Mouse (Mus musculus) granulocyte monocyte progenitor cell, adult 5-6 weeks (primary cell): ENCODE data around the gene Sac3d1. TPM values are rescaled to one million over a fixed set of nuclear protein-coding genes. Genes with fewer than 3 reads are reported as not detected.
"Not testable (repeated sequence)": the region's sequence is repeated elsewhere in the genome, so short reads cannot be mapped to it uniquely, and the experiment has no call there.

Experiments used
- ATAC-seq: replicated peaks from 2 replicates; pipeline ENCODE4 v1.8.0; 2016; ENCODE audit warnings: mild to moderate bottlenecking, moderate TSS enrichment, inconsistent platforms; ENCODE audit not compliant: poor library complexity, severe bottlenecking
- total RNA-seq, 2 experiments: library from RNA; stranded (forward) in 1 of 2; stranded (reverse) in 1 of 2; fragments of 200-712, 200-1000 nt in 1 of 2; fragments of >200 nt in 1 of 2; fragmentation: Nextera tagmentation in 1 of 2; gene quantifications; 2 replicates each; pipeline ENCODE4 v1.2.3; 2014 to 2017

Sac3d1 gene
- total RNA-seq (2014; fragmentation: Nextera tagmentation) (8.5 and 10.2 TPM in 2 replicates), total RNA-seq (2017) (5.9 and 7.2 TPM in 2 replicates)

- ATAC-seq = peak; percentile 83
These were observed at the start of gene Sac3d1 for GRCm38 (mm10) chr19:6117986-6118676. Gene Sac3d1 (minus strand): TSS chr19:6118650.

GRCm38 (mm10) chr19:6166750-6167149 lies 48.3 kb upstream of the Sac3d1 start:
- ATAC-seq = no peak

GRCm38 (mm10) chr19:6163872-6164547 lies 45.6 kb upstream of the Sac3d1 start:
- ATAC-seq = peak; percentile 50

DNA sequence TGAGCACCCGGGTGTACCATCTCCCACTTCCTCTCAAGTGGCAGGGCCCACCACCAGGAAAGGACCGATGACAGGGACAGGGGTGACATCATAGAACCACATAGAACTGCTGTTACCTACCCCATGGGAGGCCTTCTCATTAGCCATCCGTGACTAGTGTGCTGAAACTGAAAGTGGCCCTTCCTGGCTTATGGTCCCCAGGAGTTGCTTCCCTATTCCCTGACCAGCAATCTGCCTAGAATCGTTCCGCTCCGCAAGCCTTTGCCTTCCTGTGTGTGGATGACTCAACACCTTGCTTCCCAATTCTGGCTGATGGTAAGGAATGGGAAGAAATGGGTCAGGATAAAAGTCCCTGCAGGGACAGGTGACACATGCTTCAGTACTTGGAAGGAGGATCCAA lies 38.8 kb upstream of the Sac3d1 start:
- ATAC-seq = peak; percentile 94

DNA sequence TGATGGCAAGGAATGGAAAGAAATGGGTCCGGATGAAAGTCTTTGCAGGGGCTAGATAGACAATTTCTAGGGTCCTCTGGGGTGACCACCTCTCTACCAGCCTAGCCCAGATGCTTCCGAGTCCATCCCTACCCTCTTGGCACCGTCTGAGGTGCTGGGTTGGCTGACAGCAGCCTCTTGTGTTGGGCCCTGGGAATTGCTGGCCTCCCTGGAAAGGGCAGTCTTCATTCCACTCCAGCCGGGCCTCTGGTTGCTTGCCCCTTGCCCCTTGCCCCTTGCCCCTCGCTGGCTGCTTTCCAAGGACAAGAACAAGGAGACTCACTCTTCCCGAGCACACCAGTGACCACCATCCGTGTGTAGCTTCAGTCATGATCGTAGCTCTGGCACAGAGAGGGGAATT lies 37.9 kb upstream of the Sac3d1 start:
- no peak for ATAC-seq

DNA sequence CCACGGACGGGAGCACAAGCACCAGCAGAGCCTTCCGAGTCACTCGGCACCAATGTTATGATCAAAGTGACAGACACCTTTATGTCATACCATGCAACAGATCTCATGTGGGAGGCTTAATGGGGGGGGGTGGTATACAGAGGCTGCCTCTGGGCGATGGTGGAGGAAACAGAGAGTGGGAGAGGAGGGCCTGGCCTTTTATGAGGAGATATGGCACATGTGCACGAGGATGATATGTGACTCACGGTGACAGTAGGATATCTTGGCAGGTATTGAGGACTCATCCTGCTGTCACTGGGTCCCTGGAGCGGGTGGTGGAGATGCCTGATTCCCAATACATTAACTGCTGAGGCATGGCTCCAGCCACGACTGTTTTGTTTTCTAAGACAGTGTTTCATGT lies 36.7 kb upstream of the Sac3d1 start:
- no peak for ATAC-seq

DNA sequence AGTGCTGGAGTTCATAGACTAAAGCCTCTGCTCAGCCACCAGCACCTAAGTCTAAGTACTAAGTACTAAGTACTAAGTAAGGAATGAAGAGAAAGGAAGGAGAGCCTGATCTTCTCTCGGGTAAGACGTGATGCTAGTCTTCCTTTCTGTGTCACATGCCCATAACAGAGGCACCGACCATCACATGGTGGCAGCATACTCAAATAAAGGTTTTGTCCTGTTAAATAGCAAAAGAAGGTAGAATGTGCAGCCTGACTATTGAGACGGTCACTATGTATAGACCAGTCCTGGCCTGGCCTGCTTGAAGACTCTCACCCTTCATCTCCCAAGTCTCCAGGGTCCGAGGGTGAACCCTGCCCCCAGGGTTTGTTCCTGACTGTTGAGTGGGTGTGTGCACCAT lies 26.4 kb upstream of the Sac3d1 start:
- no peak for ATAC-seq

DNA sequence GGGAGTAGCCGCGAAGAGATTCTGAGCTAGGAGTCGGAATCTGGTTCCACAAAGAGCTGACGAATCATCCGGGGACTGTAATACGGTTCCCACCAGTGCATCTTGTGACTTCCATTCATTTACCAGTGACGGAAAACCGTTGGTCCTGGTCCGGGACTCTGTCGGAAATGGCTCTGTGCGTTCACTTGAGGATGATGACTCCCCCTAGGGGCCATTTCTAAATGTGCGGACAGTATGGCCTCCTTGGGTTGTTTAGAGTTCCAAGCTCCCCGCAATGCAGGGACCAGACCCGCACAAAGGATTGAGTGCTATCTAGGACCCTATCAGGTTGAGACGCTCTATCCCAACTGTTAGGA lies 22.9 kb upstream of the Sac3d1 start, which contains the start of gene Arl2:
TSS of gene Arl2 (minus strand) at position 155 of the 356 bp plus-strand sequence.
- peak; percentile 71 for ATAC-seq

- ATAC-seq = peak; percentile 79
These were observed 22.4 kb upstream of the Sac3d1 start, which contains the start of gene Batf2 for GRCm38 (mm10) chr19:6140678-6141393. Gene Batf2 (plus strand): TSS chr19:6140983.

DNA sequence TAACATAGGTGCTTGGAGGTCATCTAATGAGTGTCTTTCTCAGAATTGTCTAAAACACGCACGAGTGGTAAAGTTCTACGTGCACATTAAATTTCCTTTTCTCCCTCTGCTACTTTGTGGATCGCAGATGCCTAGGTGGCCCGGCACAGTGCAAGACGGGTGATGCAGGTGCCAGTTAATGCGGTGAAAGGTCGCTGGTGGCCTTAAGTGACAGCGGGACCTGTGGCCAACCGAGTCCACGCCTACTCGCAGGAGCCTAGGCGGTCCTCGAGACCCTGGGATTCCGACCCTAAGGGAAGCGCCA lies 21.9 kb upstream of the Sac3d1 start:
- peak; percentile 33; the same call in 1 of the 2 replicates for ATAC-seq

DNA sequence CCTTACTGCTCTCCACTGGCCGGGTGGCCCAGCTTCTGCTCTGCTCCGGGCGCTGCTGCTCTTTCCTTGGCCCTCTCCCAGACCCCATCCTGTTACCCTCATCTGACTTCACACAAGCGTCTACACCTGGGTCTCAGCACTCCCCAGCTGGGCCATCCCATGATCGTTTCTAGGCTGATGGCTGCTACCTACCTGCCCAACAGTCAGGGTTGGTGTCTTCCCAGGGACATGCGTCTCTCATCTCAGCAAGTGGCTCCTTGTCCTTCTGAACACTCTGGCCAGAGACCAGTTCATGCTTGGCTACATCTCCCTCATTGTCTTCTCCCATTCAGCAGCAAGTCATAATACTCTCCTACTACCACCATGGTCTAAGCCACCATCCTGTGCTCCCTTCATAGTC lies 21.3 kb upstream of the Sac3d1 start:
- ATAC-seq = no peak

GRCm38 (mm10) chr19:6136397-6136796 lies 17.9 kb upstream of the Sac3d1 start:
- ATAC-seq = no peak

DNA sequence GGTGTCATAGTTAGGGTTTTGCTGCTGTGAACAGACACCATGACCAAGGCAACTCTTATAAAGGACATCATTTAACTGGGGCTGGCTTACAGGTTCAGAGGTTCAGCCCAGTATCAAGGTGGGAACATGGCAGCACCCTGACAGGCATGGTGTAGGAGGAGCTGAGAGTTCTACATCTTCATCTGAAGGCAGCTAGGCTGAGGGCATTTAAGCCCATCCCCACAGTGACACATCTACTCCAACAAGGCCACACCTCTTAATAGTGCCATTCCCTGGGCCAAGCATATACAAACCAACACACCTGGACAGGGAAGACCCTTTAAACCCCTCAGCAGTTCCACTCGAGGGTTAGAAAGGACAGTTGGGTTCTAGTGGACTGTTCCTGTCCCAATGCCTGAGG lies 14.7 kb upstream of the Sac3d1 start:
- ATAC-seq = not testable (repeated sequence)

- ATAC-seq = no peak
These were observed 13.8 kb upstream of the Sac3d1 start for GRCm38 (mm10) chr19:6132171-6132827.

GRCm38 (mm10) chr19:6130414-6131128 lies 12.1 kb upstream of the Sac3d1 start:
- not testable (repeated sequence) for ATAC-seq

DNA sequence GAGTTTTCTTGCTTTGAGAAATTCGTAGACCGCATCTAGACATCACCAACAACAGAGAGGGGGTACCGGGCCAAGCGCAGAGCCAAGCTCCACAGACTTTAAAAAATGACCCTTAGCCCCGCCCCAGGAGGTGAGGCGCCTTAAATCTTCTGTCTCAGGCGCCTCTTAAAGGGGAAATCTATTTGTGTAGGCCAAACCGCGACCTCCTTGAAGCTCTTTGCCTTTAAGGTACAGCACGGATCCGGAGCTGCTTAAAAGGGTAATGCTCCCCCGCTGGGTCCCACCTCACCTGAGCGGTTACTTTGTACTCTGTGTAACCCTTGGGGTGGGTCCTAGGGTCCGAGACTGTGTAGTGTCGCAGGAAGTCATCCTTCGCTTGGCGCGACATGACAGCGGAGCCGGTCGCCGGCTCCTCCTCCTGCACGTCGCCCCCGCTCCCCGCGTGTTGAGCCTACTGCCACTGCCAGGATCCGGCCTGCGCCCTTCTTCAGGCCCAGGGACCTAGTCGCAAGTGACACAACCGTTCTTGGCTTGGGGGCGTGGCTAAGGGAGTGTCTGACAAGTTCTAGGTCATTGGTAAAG lies 9.4 kb upstream of the Sac3d1 start, which contains the start of gene Snx15:
TSS of gene Snx15 (minus strand) at position 545 of the 582 bp plus-strand sequence.
- peak; percentile 92 for ATAC-seq

GRCm38 (mm10) chr19:6126789-6127580 lies 8.5 kb upstream of the Sac3d1 start:
- no peak for ATAC-seq

DNA sequence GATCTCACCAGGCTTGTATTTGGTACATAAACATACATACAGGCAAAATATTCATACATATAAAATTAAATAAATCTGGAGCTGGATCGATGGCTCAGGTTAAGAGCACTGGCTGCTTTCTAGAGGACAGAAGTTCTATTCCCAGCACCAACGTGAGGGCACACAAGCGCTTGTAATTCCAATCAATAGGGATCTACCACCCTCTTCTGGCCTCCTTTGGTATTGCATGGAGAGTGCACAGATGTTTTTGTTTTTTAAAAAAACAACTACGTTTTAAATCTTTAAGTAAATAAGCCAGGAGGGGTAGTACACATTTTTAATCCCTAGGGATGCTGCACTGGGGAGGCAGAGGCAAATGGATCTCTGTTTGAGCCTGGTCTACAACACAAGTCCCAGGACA lies 7.8 kb upstream of the Sac3d1 start:
- no peak for ATAC-seq

DNA sequence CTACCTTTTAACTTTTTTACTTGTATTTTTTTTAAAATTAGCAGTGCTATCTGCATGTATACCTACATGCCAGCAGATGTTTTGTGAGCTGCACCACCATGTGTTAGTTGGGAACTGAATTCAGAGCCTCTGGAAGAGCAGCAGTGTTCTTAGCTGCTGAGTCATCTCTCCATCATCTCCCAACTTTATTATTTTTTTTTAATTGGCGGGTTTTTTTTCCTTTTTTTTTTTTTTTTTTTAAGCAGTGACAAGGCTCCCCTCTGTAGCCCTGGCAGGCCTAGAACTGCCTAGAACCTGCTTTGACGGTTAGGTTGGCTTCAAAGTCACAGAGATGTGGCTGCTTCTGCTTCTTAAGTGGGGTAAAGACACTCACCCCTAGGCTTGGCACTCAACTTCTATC lies 6.4 kb upstream of the Sac3d1 start:
- ATAC-seq = no peak
